Mouse (Mus musculus) mesoderm, embryonic 11.5 days (tissue): Measurements from ENCODE around the gene Garem2.

Experiments
- DNase-seq: peaks from one replicate; pipeline ENCODE4 v3.0.0-alpha.2; 2012; ENCODE audit warnings: low read depth, low spot score

The Garem2 gene

GRCm38 (mm10) chr5:30153222-30153621 lies 48.3 kb downstream of the Garem2 start:
- DNase-seq = no peak

GRCm38 (mm10) chr5:30154013-30154412 lies 49.1 kb downstream of the Garem2 start:
- DNase-seq = peak; percentile 47

DNA sequence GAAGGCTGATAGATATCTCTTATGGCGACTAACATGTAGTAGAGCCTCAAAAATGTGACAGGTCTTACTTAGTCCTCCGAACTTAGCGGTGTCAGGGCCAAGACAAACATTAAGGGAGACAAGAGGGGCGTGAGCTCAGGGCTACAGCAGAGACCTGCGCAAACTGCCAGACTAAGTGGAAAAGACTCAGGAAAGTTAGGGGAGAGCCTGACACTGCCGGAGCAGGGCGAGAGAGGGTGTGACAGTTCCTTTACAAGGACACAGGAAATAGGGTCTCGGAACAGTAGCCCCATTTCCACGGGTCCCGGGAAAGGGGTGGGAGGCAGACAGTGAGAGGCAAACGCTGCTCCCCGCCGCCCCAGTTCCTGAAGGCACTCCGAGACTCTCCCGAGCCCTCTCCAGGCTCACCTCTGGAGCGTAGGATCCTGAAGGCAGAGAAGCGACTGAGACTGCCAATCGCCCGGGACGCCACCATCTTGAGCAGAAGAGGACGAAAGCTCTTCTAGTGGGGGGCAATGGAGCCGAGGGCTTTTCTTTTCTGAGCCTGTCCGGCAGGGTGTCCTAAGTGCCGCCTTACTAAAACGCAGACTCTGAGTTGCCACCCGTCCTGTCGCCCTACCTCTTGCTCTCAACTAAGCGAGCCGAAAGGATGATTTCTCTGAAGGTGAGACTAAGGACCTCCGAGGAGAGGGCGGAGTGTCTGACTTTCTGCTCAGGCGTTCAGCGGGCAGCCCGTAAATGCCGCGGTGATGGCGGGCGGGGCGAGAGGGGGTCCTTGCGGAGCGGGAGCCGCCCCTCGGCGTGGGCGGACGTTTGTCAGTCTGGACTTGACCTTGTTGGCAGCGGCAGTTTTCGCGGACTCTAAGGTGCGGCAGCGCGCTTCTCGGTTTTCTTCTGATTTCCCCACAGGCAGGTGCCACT lies 49.8 kb downstream of the Garem2 start, which contains the start of the genes Hadha and Hadhb:
Gene Hadha (minus strand): TSS at position 689 of the 921 bp plus-strand sequence.
Gene Hadhb (plus strand): TSS at position 775 of the 921 bp plus-strand sequence.
- DNase-seq = peak; percentile 89

- DNase-seq = no peak
Measured at GRCm38 (mm10) chr5:30155395-30155792, 50.4 kb downstream of the Garem2 start.

DNA sequence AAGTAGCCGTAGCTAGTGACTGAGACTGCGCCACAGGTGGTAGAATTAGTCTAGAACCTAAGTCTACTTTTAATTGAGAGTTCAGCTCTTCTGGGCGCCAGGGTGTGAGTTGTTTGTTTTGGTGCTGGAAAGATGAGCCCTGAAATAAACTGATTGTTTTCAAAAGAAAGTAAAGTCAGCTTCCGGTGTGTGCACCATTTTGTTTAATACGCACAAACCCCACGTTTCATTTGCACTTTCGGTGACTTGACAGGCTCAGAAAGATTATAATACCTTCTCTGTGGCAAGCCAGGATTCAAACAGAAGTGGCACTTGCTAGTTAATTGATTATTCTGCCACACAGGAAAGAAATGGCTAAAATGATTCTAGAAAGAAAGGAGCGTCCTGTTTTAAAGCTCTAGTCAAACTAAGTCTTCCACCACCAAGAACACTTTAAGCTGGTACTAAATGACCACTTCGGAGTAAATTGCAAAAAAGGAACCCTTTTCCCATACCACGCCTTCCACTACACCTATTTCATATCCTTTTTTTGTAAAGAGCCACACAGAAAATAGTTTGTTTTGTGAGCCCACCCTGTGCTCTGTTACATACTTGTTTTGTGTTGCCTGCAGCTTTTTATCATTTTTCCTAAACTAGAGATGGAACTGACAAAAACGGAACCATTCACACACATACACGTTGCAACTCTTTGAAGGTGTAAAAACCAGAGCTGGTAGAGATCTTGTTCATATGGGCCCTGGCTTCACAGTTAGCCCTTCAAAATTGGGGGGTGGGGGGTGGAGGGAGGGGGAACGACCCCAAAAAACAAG lies 51.1 kb downstream of the Garem2 start:
- DNase-seq = no peak

GRCm38 (mm10) chr5:30159601-30160000 lies 54.6 kb downstream of the Garem2 start:
- DNase-seq = no peak

DNA sequence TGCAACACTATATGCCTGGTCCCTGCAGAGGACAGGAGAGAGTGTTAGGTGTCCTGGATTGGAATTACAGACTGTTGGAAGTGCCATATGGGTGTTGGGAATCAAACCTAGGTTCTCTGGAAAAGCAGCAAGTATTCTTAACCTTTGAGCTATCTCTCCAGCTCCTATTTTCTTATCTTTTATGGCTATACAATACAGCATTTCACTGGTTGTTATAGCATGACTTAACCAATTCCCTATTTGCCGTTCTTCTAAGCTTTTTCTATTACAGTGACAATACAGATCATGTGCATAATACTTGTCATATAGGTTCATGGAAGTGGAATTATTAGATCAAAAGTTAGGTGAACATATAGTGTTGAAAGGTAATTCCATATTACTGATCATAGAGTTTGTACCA lies 56.9 kb downstream of the Garem2 start:
- DNase-seq = no peak

GRCm38 (mm10) chr5:30162339-30162738 lies 57.4 kb downstream of the Garem2 start:
- DNase-seq = no peak

- DNase-seq = no peak
Measured at GRCm38 (mm10) chr5:30165234-30165946, 60.4 kb downstream of the Garem2 start.
